Mouse (Mus musculus) heart, embryonic 12.5 days (tissue): ENCODE measurements around the gene Rhox3h. TPM values are rescaled to one million over a fixed set of nuclear protein-coding genes. Genes with fewer than 3 reads are reported as not detected.
"Not testable (repeated sequence)": the region's sequence is repeated elsewhere in the genome, so short reads cannot be mapped to it uniquely, and the experiment has no call there.

Experiments
- ATAC-seq: fragments of 200-750 bp; cut with Nextera tagmentation; 2 replicates; pipeline ENCODE4 v1.8.0; 2017; ENCODE audit warnings: moderate TSS enrichment, moderate library complexity; ENCODE audit not compliant: insufficient number of reproducible peaks, low FRiP score
- H3K27ac ChIP-seq: fragments of 300-500 bp; sonication (generic); 2 replicates; pipeline ENCODE4 v1.5.1; 2016; ENCODE audit warnings: mild to moderate bottlenecking, moderate library complexity; ENCODE audit not compliant: poor library complexity, severe bottlenecking
- H3K27me3 ChIP-seq: fragments of 300-500 bp; sonication (generic); replicated peaks from 2 replicates; pipeline ENCODE4 v1.6.1; 2016; ENCODE audit warnings: mild to moderate bottlenecking, moderate library complexity
- H3K36me3 ChIP-seq: fragments of 300-500 bp; sonication (generic); 2 replicates; pipeline ENCODE4 v1.6.1; 2016; ENCODE audit warnings: mild to moderate bottlenecking, moderate library complexity
- H3K4me1 ChIP-seq: fragments of 300-500 bp; sonication (generic); replicated peaks from 2 replicates; pipeline ENCODE4 v1.6.1; 2016; ENCODE audit warnings: mild to moderate bottlenecking
- H3K4me2 ChIP-seq: fragments of 300-500 bp; sonication (generic); 2 replicates; pipeline ENCODE4 v1.6.1; 2016; ENCODE audit warnings: mild to moderate bottlenecking, moderate library complexity
- H3K4me3 ChIP-seq: fragments of 300-500 bp; sonication (generic); 2 replicates; pipeline ENCODE4 v1.5.1; 2016; ENCODE audit warnings: mild to moderate bottlenecking
- H3K9ac ChIP-seq: fragments of 300-500 bp; sonication (generic); 2 replicates; pipeline ENCODE4 v1.6.1; 2016; ENCODE audit warnings: mild to moderate bottlenecking, moderate library complexity
- H3K9me3 ChIP-seq: fragments of 300-500 bp; sonication (generic); replicated peaks from 2 replicates; pipeline ENCODE4 v1.6.1; 2016; ENCODE audit warnings: mild to moderate bottlenecking, moderate library complexity
- WGBS: fragments of 180-500 bp; shearing (Covaris S2); methylation state at CpG from one replicate; pipeline ENCODE4 v1.1.7; 2016; 5-methylcytosine and 5-hydroxymethylcytosine counted together
- polyA plus RNA-seq: library from polyadenylated mRNA; unstranded; fragments of >200 nt; fragmentation: Nextera tagmentation; extraction: Ambion mirVana; gene quantifications from 2 replicates; pipeline ENCODE4 v1.2.1, GENCODE M21; 2016

The Rhox3h gene
- polyA plus RNA-seq: not detected in 2 replicates

DNA sequence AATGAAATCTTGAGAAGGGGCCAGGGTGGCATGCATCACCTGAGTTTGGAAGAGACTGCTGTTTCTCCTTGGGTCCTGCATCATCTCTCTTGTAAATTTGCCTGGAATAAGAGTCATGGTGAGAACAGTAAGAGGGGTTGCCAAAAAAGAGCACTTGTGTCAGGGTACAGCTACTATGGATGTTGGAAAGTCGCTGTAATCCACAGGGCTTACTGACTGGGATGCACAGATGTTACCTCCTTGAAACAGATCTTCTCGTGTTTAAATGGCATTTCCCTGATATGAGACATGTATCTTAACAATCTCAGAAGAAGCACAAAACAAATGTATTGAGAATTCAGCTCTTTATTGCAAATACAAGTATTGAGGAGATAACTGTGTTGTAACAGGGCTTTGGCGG lies at the start of gene Rhox3h:
Gene Rhox3h, minus strand, starts transcription at position 101 of the 400 bp plus-strand sequence.
- H3K4me2 ChIP-seq, H3K36me3 ChIP-seq, H3K9me3 ChIP-seq, H3K27me3 ChIP-seq, H3K4me3 ChIP-seq, H3K27ac ChIP-seq, H3K9ac ChIP-seq, ATAC-seq, H3K4me1 ChIP-seq: not testable (repeated sequence)
- 80% methylated on average over 1 of the region's 3 CpGs for WGBS

GRCm38 (mm10) chrX:37701821-37702387 lies 33.3 kb upstream of the Rhox3h start:
- WGBS: 63% methylated on average over 3 of the region's 3 CpGs
- no peaks in the 10 kb centered on the region for H3K4me1 ChIP-seq
- H3K27me3 ChIP-seq: no peaks in the 10 kb centered on the region
- H3K9ac ChIP-seq: no peak overlapping the region
- no peaks in the 10 kb centered on the region for H3K9me3 ChIP-seq
- H3K36me3 ChIP-seq: no peaks in the 10 kb centered on the region
- no peak for ATAC-seq
- H3K4me3 ChIP-seq: no peak overlapping the region
- no peak overlapping the region for H3K27ac ChIP-seq
- H3K4me2 ChIP-seq: no peak overlapping the region

DNA sequence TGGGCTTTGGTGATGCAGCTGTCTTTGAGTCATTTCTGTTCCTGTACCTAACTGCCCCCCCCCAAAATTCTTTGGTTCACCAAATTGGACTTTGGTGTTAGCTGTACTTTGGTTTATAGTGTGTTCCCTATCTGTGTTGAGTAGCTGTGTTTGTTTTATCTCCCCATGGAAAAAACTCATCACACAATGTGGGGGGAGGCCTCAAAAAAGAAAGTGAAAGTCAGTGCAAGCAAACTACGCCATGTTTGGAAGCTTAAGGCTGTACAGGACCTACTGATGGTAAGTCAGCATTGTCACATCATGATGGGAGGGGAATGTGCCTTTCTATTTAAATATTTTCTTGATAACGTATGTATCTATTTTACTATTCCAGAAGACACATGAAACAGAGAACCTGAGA lies 23.7 kb upstream of the Rhox3h start:
- H3K27ac ChIP-seq: no peak overlapping the region
- no peak overlapping the region for H3K9ac ChIP-seq
- no peak overlapping the region for H3K4me2 ChIP-seq
- no peak for ATAC-seq
- no peaks in the 10 kb centered on the region for H3K27me3 ChIP-seq
- no peaks in the 10 kb centered on the region for H3K36me3 ChIP-seq
- no peaks in the 10 kb centered on the region for H3K4me1 ChIP-seq
- H3K9me3 ChIP-seq: no peaks in the 10 kb centered on the region
- no peak overlapping the region for H3K4me3 ChIP-seq
- 65% methylated on average over 2 of the region's 2 CpGs for WGBS

DNA sequence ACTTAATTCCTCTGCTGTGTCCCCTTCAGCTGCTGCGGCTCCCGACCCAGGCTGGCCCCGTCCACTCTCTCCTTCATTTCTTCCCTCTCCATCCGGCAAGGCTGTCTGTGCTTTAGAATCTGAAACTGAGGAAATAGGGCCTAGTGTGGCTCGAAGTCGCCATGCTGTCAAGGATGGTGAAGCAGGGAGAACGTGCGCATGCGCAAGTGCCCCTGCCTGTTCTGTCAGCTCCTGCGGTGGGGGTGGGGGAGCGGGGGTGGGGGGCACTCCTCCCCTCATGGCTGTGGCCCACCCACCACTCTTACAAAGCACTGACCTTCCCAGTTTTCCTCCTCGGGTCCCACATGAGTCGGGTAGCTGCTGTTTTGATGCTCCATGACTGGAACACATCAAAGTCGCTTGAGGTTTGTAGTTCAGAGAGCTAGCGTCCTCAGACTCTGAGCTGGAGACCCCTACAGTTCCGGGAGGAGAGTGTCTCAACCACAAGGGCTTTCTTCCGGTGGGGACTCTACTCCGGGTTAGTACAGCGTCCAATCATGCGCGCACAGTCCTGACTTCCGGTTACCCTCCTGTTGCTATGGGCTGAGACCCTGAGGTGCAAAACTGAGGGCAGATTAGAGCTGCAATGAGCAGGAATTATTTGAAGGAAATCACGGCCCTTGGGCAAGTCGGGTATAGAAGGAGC lies 14.6 kb upstream of the Rhox3h start:
- Histone ChIP-seq H3K27ac (no peak overlapping the region), H3K4me1 (no peaks in the 10 kb centered on the region), H3K9me3 (no peaks in the 10 kb centered on the region; the same call in 1 of the 2 replicates), H3K9ac (no peak overlapping the region), H3K4me2 (no peak overlapping the region), H3K36me3 (no peaks in the 10 kb centered on the region), H3K27me3 (no peaks in the 10 kb centered on the region), H3K4me3 (no peak overlapping the region)
- no peak for ATAC-seq
- WGBS: 76% methylated on average over 24 of the region's 24 CpGs

DNA sequence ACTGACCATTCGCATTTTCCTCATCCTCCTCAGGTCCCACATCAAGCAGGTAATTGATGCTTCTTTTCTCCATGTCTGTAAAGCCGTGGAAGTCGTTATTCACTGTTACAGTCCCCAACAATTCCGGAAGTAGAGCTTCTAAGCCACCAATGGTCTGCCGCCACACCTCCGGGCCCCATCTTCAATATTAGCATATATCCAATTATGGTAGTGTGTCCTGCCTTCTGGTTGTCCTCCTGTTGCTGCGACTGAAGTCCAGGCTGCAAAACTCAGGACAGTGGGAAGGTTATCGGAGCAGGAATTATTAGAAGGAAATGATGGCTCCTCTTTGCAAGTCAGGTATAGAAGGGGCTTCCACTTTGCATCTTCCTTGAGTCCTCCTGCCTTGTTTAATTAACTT lies 4.6 kb upstream of the Rhox3h start, which contains the start of gene Rhox2h:
Gene Rhox2h, minus strand, starts transcription at position 101 of the 400 bp plus-strand sequence.
- H3K9ac ChIP-seq, H3K27me3 ChIP-seq, H3K4me3 ChIP-seq, H3K36me3 ChIP-seq, H3K4me1 ChIP-seq, ATAC-seq, H3K9me3 ChIP-seq, H3K27ac ChIP-seq, H3K4me2 ChIP-seq: not testable (repeated sequence)
- WGBS: 79% methylated on average over 8 of the region's 8 CpGs

- H3K4me1 ChIP-seq, ATAC-seq, H3K4me3 ChIP-seq, H3K27me3 ChIP-seq, H3K27ac ChIP-seq, H3K36me3 ChIP-seq, H3K9ac ChIP-seq, H3K4me2 ChIP-seq, H3K9me3 ChIP-seq: not testable (repeated sequence)
- WGBS: 82% methylated on average over 19 of the region's 20 CpGs
These were observed 17.3 kb downstream of the Rhox3h start, which contains the start of gene Rhox4g for GRCm38 (mm10) chrX:37651227-37651626. TSS of gene Rhox4g (minus strand) at chrX:37651327.

DNA sequence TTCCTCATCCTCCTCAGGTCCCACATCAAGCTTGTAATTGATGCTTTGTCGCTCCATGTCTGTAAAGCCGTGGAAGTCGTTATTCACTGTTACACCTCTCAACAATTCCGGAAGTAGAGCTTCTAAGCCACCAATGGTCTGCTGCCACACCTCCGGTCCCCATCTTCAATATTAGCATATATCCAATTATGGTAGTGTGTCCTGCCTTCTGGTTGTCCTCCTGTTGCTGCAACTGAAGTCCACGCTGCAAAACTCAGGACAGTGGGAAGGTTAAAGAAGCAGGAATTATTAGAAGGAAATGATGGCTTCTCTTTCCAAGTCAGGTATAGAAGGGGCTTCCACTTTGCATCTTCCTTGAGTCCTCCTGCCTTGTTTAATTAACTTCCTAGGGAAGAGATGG lies 25.2 kb downstream of the Rhox3h start, which contains the start of gene Rhox2g:
Gene Rhox2g, minus strand, starts transcription at position 101 of the 400 bp plus-strand sequence.
- ATAC-seq, H3K27me3 ChIP-seq, H3K27ac ChIP-seq, H3K4me2 ChIP-seq, H3K4me1 ChIP-seq, H3K36me3 ChIP-seq, H3K9ac ChIP-seq, H3K9me3 ChIP-seq, H3K4me3 ChIP-seq: not testable (repeated sequence)
- 82% methylated on average over 6 of the region's 6 CpGs for WGBS

- ATAC-seq, H3K27ac ChIP-seq, H3K4me3 ChIP-seq, H3K27me3 ChIP-seq, H3K9ac ChIP-seq, H3K9me3 ChIP-seq, H3K4me2 ChIP-seq, H3K36me3 ChIP-seq, H3K4me1 ChIP-seq: not testable (repeated sequence)
- 83% methylated on average over 2 of the region's 2 CpGs for WGBS
These were observed 40.1 kb downstream of the Rhox3h start, which contains the start of gene Rhox3g for GRCm38 (mm10) chrX:37628512-37628911. TSS of gene Rhox3g (minus strand) at chrX:37628612.

Other genes with a start within 250 kb of the Rhox3h start
- not detected in 2 replicates for gene Rhox4b, start 236.3 kb downstream of the Rhox3h start, polyA plus RNA-seq
- not detected in 2 replicates for gene Rhox2c, start 215.1 kb downstream of the Rhox3h start, polyA plus RNA-seq
- gene Rhox3c, start 210.2 kb downstream of the Rhox3h start, polyA plus RNA-seq: not detected in 2 replicates
- gene Rhox4c, start 188.4 kb downstream of the Rhox3h start, polyA plus RNA-seq: not detected in 2 replicates
- gene Rhox2d, start 175.3 kb downstream of the Rhox3h start, polyA plus RNA-seq: not detected in 2 replicates
- gene Rhox4d, start 154.4 kb downstream of the Rhox3h start, polyA plus RNA-seq: not detected in 2 replicates
- gene Rhox2e, start 138.3 kb downstream of the Rhox3h start, polyA plus RNA-seq: not detected in 2 replicates
- gene Rhox3e, start 126.7 kb downstream of the Rhox3h start, polyA plus RNA-seq: not detected in 2 replicates
- gene Rhox4e, start 111.4 kb downstream of the Rhox3h start, polyA plus RNA-seq: not detected in 2 replicates
- gene Rhox2f, start 97.4 kb downstream of the Rhox3h start, polyA plus RNA-seq: not detected in 2 replicates
- gene Rhox3f, start 87.8 kb downstream of the Rhox3h start, polyA plus RNA-seq: not detected in 2 replicates
- gene Rhox4f, start 61.1 kb downstream of the Rhox3h start, polyA plus RNA-seq: not detected in 2 replicates
- gene Rhox3g, start 40.2 kb downstream of the Rhox3h start, polyA plus RNA-seq: not detected in 2 replicates
- not detected in 2 replicates for gene Rhox2g, start 25.3 kb downstream of the Rhox3h start, polyA plus RNA-seq
- not detected in 2 replicates for gene Rhox4g, start 17.4 kb downstream of the Rhox3h start, polyA plus RNA-seq
- gene Rhox2h, start 4.5 kb upstream of the Rhox3h start, polyA plus RNA-seq: not detected in 2 replicates
- gene Rhox5, start 136.1 kb upstream of the Rhox3h start, polyA plus RNA-seq: 11.2 and 12.9 TPM in 2 replicates
- not detected in 2 replicates for gene Rhox6, start 158.1 kb upstream of the Rhox3h start, polyA plus RNA-seq
- not detected in 2 replicates for gene Rhox7a, start 162.9 kb upstream of the Rhox3h start, polyA plus RNA-seq
- gene Rhox8, start 210.2 kb upstream of the Rhox3h start, polyA plus RNA-seq: not detected in 2 replicates
- gene Rhox7b, start 228.5 kb upstream of the Rhox3h start, polyA plus RNA-seq: not detected in 2 replicates
- not detected in 2 replicates for gene Rhox9, start 233.0 kb upstream of the Rhox3h start, polyA plus RNA-seq